Mouse (Mus musculus): ENCODE data around the gene Cdiptos. TPM values are rescaled to one million over a fixed set of nuclear protein-coding genes. Genes with fewer than 3 reads are reported as not detected.

Gene Cdiptos
- polyA plus RNA-seq, 1 experiment from 2014 or later: 0.81 TPM

GRCm38 (mm10) chr7:126926299-126926698 is 49.6 kb downstream of the Cdiptos start:
- DNase-seq (ENCODE audit: low spot score): no peak
- 38% methylated on average over 3 of the region's 3 CpGs for WGBS
- Histone ChIP-seq H3K27ac (no peak overlapping the region), H3K9me3 (replicated peaks) (no peaks in the 10 kb centered on the region), H3K27me3 (ENCODE audit: low read depth, poor library complexity, severe bottlenecking) (no peaks in the 10 kb centered on the region), H3K4me3 (no peak overlapping the region), H3K4me1 (peaks cover 18% of the 10 kb centered on the region), H3K36me3 (peaks cover 12% of the 10 kb centered on the region)

- Histone ChIP-seq H3K9me3 (replicated peaks) (no peaks in the 10 kb centered on the region), H3K27ac (no peak overlapping the region), H3K4me3 (no peak overlapping the region), H3K27me3 (ENCODE audit: low read depth, poor library complexity, severe bottlenecking) (no peaks in the 10 kb centered on the region), H3K36me3 (no peaks in the 10 kb centered on the region), H3K4me1 (peaks cover 1% of the 10 kb centered on the region; the same call in 1 of the 2 replicates)
- DNase-seq (ENCODE audit: low spot score): no peak
- WGBS: 77% methylated on average over 5 of the region's 5 CpGs
Measured at GRCm38 (mm10) chr7:126923999-126924398, 51.9 kb downstream of the Cdiptos start.

- no peak for DNase-seq (ENCODE audit: low spot score)
- Histone ChIP-seq H3K27ac (no peak within 1 kb of the TSS), H3K4me1 (no peaks in the 10 kb centered on the region), H3K27me3 (ENCODE audit: low read depth, poor library complexity, severe bottlenecking) (no peaks in the 10 kb centered on the region), H3K36me3 (no peaks in the 10 kb centered on the region), H3K9me3 (replicated peaks) (no peaks in the 10 kb centered on the region), H3K4me3 (no peak within 1 kb of the TSS)
- 78% methylated on average over 5 of the region's 5 CpGs for WGBS
Measured at GRCm38 (mm10) chr7:126922624-126923060, 53.3 kb downstream of the Cdiptos start, which contains the start of gene Tmem219. Tmem219 (minus strand) TSS chr7:126922917.

Other genes with a start within 250 kb of the Cdiptos start
- gene Mapk3, start 216.5 kb downstream of the Cdiptos start, polyA plus RNA-seq (2016; fragmentation: Nextera tagmentation; extraction: Ambion mirVana): 47.3 and 55.9 TPM in 2 replicates
- gene Gdpd3, start 209.8 kb downstream of the Cdiptos start, polyA plus RNA-seq (2016; fragmentation: Nextera tagmentation; extraction: Ambion mirVana): 0.83 and 1.5 TPM in 2 replicates
- gene Ypel3, start 199.1 kb downstream of the Cdiptos start, polyA plus RNA-seq (2016; fragmentation: Nextera tagmentation; extraction: Ambion mirVana): 51.7 and 84.9 TPM in 2 replicates
- gene Tbx6, start 194.6 kb downstream of the Cdiptos start, polyA plus RNA-seq (2016; fragmentation: Nextera tagmentation; extraction: Ambion mirVana): 0.23 and 0.53 TPM in 2 replicates
- gene Ppp4c, start 183.6 kb downstream of the Cdiptos start, polyA plus RNA-seq (2016; fragmentation: Nextera tagmentation; extraction: Ambion mirVana): 450 and 462 TPM in 2 replicates
- gene Fam57b, start 178.4 kb downstream of the Cdiptos start, polyA plus RNA-seq (2016; fragmentation: Nextera tagmentation; extraction: Ambion mirVana): 0.20 and 0.21 TPM in 2 replicates
- gene 4930451I11Rik, start 144.5 kb downstream of the Cdiptos start, polyA plus RNA-seq (2016; fragmentation: Nextera tagmentation; extraction: Ambion mirVana): not detected in 2 replicates
- gene Doc2a, start 128.7 kb downstream of the Cdiptos start, polyA plus RNA-seq (2016; fragmentation: Nextera tagmentation; extraction: Ambion mirVana): 1.0 and 1.9 TPM in 2 replicates
- 51.9 and 57.2 TPM in 2 replicates for gene Hirip3, start 114.1 kb downstream of the Cdiptos start, polyA plus RNA-seq (2016; fragmentation: Nextera tagmentation; extraction: Ambion mirVana)
- 117 and 131 TPM in 2 replicates for gene Ino80e, start 113.7 kb downstream of the Cdiptos start, polyA plus RNA-seq (2016; fragmentation: Nextera tagmentation; extraction: Ambion mirVana)
- 48.5 and 56.4 TPM in 2 replicates for gene Taok2, start 91.4 kb downstream of the Cdiptos start, polyA plus RNA-seq (2016; fragmentation: Nextera tagmentation; extraction: Ambion mirVana)
- 15.6 and 16.6 TPM in 2 replicates for gene Tmem219, start 53.2 kb downstream of the Cdiptos start, polyA plus RNA-seq (2016; fragmentation: Nextera tagmentation; extraction: Ambion mirVana)
- 19.5 and 20.3 TPM in 2 replicates for gene Kctd13, start 47.2 kb downstream of the Cdiptos start, polyA plus RNA-seq (2016; fragmentation: Nextera tagmentation; extraction: Ambion mirVana)
- gene Asphd1, start 26.5 kb downstream of the Cdiptos start, polyA plus RNA-seq (2016; fragmentation: Nextera tagmentation; extraction: Ambion mirVana): 0.11 TPM in 1 of 2 replicates, not detected in the other
- 0.10 and 0.20 TPM in 2 replicates for gene Sez6l2, start 25.5 kb downstream of the Cdiptos start, polyA plus RNA-seq (2016; fragmentation: Nextera tagmentation; extraction: Ambion mirVana)
- gene Cdipt, start 184 bp downstream of the Cdiptos start, polyA plus RNA-seq (2016; fragmentation: Nextera tagmentation; extraction: Ambion mirVana): 89.4 and 99.5 TPM in 2 replicates
- gene Mvp, start 38.5 kb upstream of the Cdiptos start, polyA plus RNA-seq (2016; fragmentation: Nextera tagmentation; extraction: Ambion mirVana): 3.3 and 4.0 TPM in 2 replicates
- 0.90 TPM in 1 of 2 replicates, not detected in the other for gene Pagr1b, start 40.4 kb upstream of the Cdiptos start, polyA plus RNA-seq (2016; fragmentation: Nextera tagmentation; extraction: Ambion mirVana)
- gene Pagr1a, start 41.3 kb upstream of the Cdiptos start, polyA plus RNA-seq (2016; fragmentation: Nextera tagmentation; extraction: Ambion mirVana): 88.5 and 95.0 TPM in 2 replicates
- 30.8 and 44.7 TPM in 2 replicates for gene Gm42742, start 45.0 kb upstream of the Cdiptos start, polyA plus RNA-seq (2016; fragmentation: Nextera tagmentation; extraction: Ambion mirVana)
- gene Prrt2, start 45.1 kb upstream of the Cdiptos start, polyA plus RNA-seq (2016; fragmentation: Nextera tagmentation; extraction: Ambion mirVana): 2.9 and 4.4 TPM in 2 replicates
- 86.0 and 88.1 TPM in 2 replicates for gene Maz, start 50.9 kb upstream of the Cdiptos start, polyA plus RNA-seq (2016; fragmentation: Nextera tagmentation; extraction: Ambion mirVana)
- gene Kif22, start 66.4 kb upstream of the Cdiptos start, polyA plus RNA-seq (2016; fragmentation: Nextera tagmentation; extraction: Ambion mirVana): 215 and 219 TPM in 2 replicates
- not detected in 2 replicates for gene Zg16, start 111.2 kb upstream of the Cdiptos start, polyA plus RNA-seq (2016; fragmentation: Nextera tagmentation; extraction: Ambion mirVana)
- 0.36 and 0.86 TPM in 2 replicates for gene AI467606, start 115.3 kb upstream of the Cdiptos start, polyA plus RNA-seq (2016; fragmentation: Nextera tagmentation; extraction: Ambion mirVana)
- 1.7 TPM in 2 replicates for gene Qprt, start 146.1 kb upstream of the Cdiptos start, polyA plus RNA-seq (2016; fragmentation: Nextera tagmentation; extraction: Ambion mirVana)
- 0.09 and 0.18 TPM in 2 replicates for gene Spn, start 161.7 kb upstream of the Cdiptos start, polyA plus RNA-seq (2016; fragmentation: Nextera tagmentation; extraction: Ambion mirVana)
- 85.9 and 94.0 TPM in 2 replicates for gene Cd2bp2, start 220.0 kb upstream of the Cdiptos start, polyA plus RNA-seq (2016; fragmentation: Nextera tagmentation; extraction: Ambion mirVana)
- 32.1 and 34.8 TPM in 2 replicates for gene Tbc1d10b, start 232.4 kb upstream of the Cdiptos start, polyA plus RNA-seq (2016; fragmentation: Nextera tagmentation; extraction: Ambion mirVana)
- 8.8 and 13.1 TPM in 2 replicates for gene Mylpf, start 232.8 kb upstream of the Cdiptos start, polyA plus RNA-seq (2016; fragmentation: Nextera tagmentation; extraction: Ambion mirVana)

Data from limb, embryonic 10.5 days (tissue).